Mouse (Mus musculus): ENCODE results near the gene Tacc3. TPM values are rescaled to one million over a fixed set of nuclear protein-coding genes. Genes with fewer than 3 reads are reported as not detected.

Tacc3 gene
- total and polyA plus RNA-seq, 3 experiments: 1.4 to 3.1 (median 1.8) TPM

DNA sequence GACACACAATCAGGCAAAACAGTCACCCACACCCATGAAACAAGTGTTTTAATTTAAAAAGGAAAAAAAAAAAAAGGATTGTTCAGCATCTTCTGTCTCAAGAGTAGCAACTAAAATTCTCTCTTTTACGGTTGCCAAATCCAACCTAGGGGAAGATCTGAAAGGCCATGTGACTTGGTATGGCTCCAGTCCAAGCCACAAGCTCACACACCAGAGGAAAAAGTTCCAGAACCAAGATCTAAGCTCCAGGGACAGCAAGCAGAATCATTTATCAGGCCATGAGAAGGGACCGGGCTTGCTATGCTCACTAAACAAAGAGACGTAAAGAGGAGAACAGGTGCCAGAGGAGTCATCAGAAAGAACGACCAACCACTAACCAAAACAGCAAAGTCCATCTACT lies 30.0 kb upstream of the Tacc3 start:
- H3K4me3 ChIP-seq: peak overlapping the region; percentile 75
- peak in 1 of 2 experiments; percentile 44 for DNase-seq
- peak overlapping the region; percentile 80 for H3K27ac ChIP-seq
- no peak overlapping the region; the same call in 1 of the 2 replicates for H3K9ac ChIP-seq (ENCODE audit: low read depth, low read length)
- no peak for TF ChIP-seq EP300 (IDR thresholded peaks at IDR 0.05; ENCODE audit: insufficient read depth, low read depth, low read length)
- no peak for TF ChIP-seq POLR2A (IDR thresholded peaks at IDR 0.05; ENCODE audit: insufficient read depth, low read depth, low read length)
- TF ChIP-seq CTCF (IDR thresholded peaks at IDR 0.05): no peak
- 9% methylated on average over 4 of the region's 4 CpGs for WGBS
- intact Hi-C loops (cut with DNase I): no loop called here
- no peaks in the 10 kb centered on the region for H3K27me3 ChIP-seq (ENCODE audit: control insufficient read depth, insufficient read depth, low read length)
- H3K79me2 ChIP-seq (replicated peaks; ENCODE audit: control insufficient read depth, insufficient read depth, low read length): peaks cover 8% of the 10 kb centered on the region
- H3K36me3 ChIP-seq (ENCODE audit: control insufficient read depth, insufficient read depth, low read length): peaks cover 5% of the 10 kb centered on the region; the same call in 1 of the 2 replicates
- H3K4me1 ChIP-seq (ENCODE audit: control insufficient read depth, insufficient read depth, low read length): peaks cover 16% of the 10 kb centered on the region

DNA sequence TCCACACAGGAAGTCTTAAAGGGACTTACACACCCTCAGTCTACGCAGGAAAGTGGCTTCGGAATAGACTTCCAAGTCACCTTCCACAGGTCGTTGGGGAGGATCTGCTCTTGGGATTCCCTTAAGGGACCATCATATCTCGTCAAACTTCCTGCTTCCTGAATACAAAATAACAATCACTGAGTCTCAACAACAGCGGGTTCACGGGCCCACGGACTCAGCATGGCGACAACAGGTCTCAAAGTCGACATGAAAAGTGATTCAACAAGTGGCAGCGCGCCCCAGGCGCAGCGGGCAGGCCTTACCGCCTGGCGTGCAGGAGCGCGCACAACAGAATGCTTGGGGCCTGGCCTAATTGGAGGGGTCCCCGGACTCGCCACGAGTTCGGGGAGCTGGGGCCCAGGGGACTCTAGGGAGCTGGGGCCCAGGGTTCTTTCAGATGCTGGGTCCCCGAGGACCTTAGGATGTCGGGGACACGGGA lies 29.1 kb upstream of the Tacc3 start:
- no peaks in the 10 kb centered on the region for H3K27me3 ChIP-seq (ENCODE audit: control insufficient read depth, insufficient read depth, low read length)
- WGBS: under 1% methylated on average over 24 of the region's 24 CpGs
- peak overlapping the region; percentile 91 for H3K9ac ChIP-seq (ENCODE audit: low read depth, low read length)
- peaks cover 3% of the 10 kb centered on the region; the same call in 1 of the 2 replicates for H3K36me3 ChIP-seq (ENCODE audit: control insufficient read depth, insufficient read depth, low read length)
- TF ChIP-seq POLR2A (IDR thresholded peaks at IDR 0.05; ENCODE audit: insufficient read depth, low read depth, low read length) (no peak), EP300 (IDR thresholded peaks at IDR 0.05; ENCODE audit: insufficient read depth, low read depth, low read length) (no peak), CTCF (IDR thresholded peaks at IDR 0.05) (no peak)
- H3K4me3 ChIP-seq: peak overlapping the region; percentile 75
- peaks cover 6% of the 10 kb centered on the region for H3K79me2 ChIP-seq (replicated peaks; ENCODE audit: control insufficient read depth, insufficient read depth, low read length)
- peak overlapping the region; percentile 80 for H3K27ac ChIP-seq
- no peak for DNase-seq
- intact Hi-C loops (cut with DNase I): no loop called here
- peaks cover 14% of the 10 kb centered on the region for H3K4me1 ChIP-seq (ENCODE audit: control insufficient read depth, insufficient read depth, low read length)

GRCm38 (mm10) chr5:33629301-33629987 lies 28.5 kb upstream of the Tacc3 start, which contains the start of the genes Fam53a and Gm9903:
Fam53a (minus strand) TSS chr5:33629635.
Gm9903 (plus strand) TSS chr5:33629925.
- DNase-seq: peak; percentile 100
- Histone ChIP-seq H3K79me2 (replicated peaks; ENCODE audit: control insufficient read depth, insufficient read depth, low read length) (peaks cover 6% of the 10 kb centered on the region), H3K4me3 (peak within 1 kb of the TSS; percentile 75), H3K9ac (ENCODE audit: low read depth, low read length) (peak within 1 kb of the TSS; percentile 91), H3K4me1 (ENCODE audit: control insufficient read depth, insufficient read depth, low read length) (peaks cover 14% of the 10 kb centered on the region), H3K36me3 (ENCODE audit: control insufficient read depth, insufficient read depth, low read length) (no peaks in the 10 kb centered on the region), H3K27ac (peak within 1 kb of the TSS; percentile 91), H3K27me3 (ENCODE audit: control insufficient read depth, insufficient read depth, low read length) (no peaks in the 10 kb centered on the region)
- intact Hi-C loops (cut with DNase I): no loop called here
- TF ChIP-seq POLR2A (IDR thresholded peaks at IDR 0.05; ENCODE audit: insufficient read depth, low read depth, low read length) (peak; percentile 94), EP300 (IDR thresholded peaks at IDR 0.05; ENCODE audit: insufficient read depth, low read depth, low read length) (peak; percentile 19; the same call in 1 of the 2 replicates), CTCF (IDR thresholded peaks at IDR 0.05) (peak; percentile 51)
- 1% methylated on average over 99 of the region's 99 CpGs for WGBS

- no peaks in the 10 kb centered on the region for H3K27me3 ChIP-seq (ENCODE audit: control insufficient read depth, insufficient read depth, low read length)
- H3K27ac ChIP-seq: peak overlapping the region; percentile 91
- peaks cover 5% of the 10 kb centered on the region for H3K79me2 ChIP-seq (replicated peaks; ENCODE audit: control insufficient read depth, insufficient read depth, low read length)
- peak overlapping the region; percentile 30 for H3K9ac ChIP-seq (ENCODE audit: low read depth, low read length)
- intact Hi-C loops (cut with DNase I): loop anchor here (2.0 to 5.0 kb wide), 2 partner anchors 21 to 307 kb away; partner anchors contain the start of gene Nelfa
- H3K36me3 ChIP-seq (ENCODE audit: control insufficient read depth, insufficient read depth, low read length): no peaks in the 10 kb centered on the region
- peaks cover 14% of the 10 kb centered on the region for H3K4me1 ChIP-seq (ENCODE audit: control insufficient read depth, insufficient read depth, low read length)
- 0 out of 2 replicates have a peak, but pooled peaks have one; percentile 0 for TF ChIP-seq EP300 (IDR thresholded peaks at IDR 0.05; ENCODE audit: insufficient read depth, low read depth, low read length)
- no peak for TF ChIP-seq CTCF (IDR thresholded peaks at IDR 0.05)
- TF ChIP-seq POLR2A (IDR thresholded peaks at IDR 0.05; ENCODE audit: insufficient read depth, low read depth, low read length): no peak
- H3K4me3 ChIP-seq: peak overlapping the region; percentile 60
- peak in 1 of 2 experiments; percentile 69 for DNase-seq
- 2% methylated on average over 9 of the region's 9 CpGs for WGBS
These were observed 27.9 kb upstream of the Tacc3 start for GRCm38 (mm10) chr5:33630061-33630460.

DNA sequence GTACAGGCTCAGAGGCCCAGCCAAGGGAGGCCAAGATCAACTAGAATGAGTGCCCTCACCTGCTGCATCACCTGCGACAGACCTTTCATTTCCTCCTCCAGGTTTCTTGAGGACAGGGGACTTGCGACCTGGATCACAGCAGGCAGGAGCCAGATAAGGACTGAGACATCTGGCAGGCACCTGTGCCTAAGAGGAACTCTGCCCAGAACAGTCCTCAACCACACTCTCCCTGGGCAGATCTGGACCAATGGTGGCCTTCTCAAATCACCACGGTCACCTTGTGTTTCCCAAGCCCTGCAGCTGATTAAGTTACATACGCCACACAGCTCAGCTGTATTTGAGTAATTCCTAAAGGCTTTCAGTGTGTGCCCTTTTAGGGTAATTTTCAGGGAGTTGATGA lies 27.3 kb upstream of the Tacc3 start:
- Histone ChIP-seq H3K27me3 (ENCODE audit: control insufficient read depth, insufficient read depth, low read length) (no peaks in the 10 kb centered on the region), H3K36me3 (ENCODE audit: control insufficient read depth, insufficient read depth, low read length) (no peaks in the 10 kb centered on the region), H3K79me2 (replicated peaks; ENCODE audit: control insufficient read depth, insufficient read depth, low read length) (no peaks in the 10 kb centered on the region), H3K4me3 (peak overlapping the region; percentile 60; the same call in 1 of the 2 replicates), H3K9ac (ENCODE audit: low read depth, low read length) (no peak overlapping the region), H3K4me1 (ENCODE audit: control insufficient read depth, insufficient read depth, low read length) (peaks cover 12% of the 10 kb centered on the region), H3K27ac (peak overlapping the region; percentile 91)
- intact Hi-C loops (cut with DNase I): loop anchor here (2.0 to 5.0 kb wide), 2 partner anchors 20 to 307 kb away; partner anchors contain the start of gene Nelfa
- peak in 1 of 2 experiments; percentile 52 for DNase-seq
- TF ChIP-seq EP300 (IDR thresholded peaks at IDR 0.05; ENCODE audit: insufficient read depth, low read depth, low read length) (0 out of 2 replicates have a peak, but pooled peaks have one; percentile 30), POLR2A (IDR thresholded peaks at IDR 0.05; ENCODE audit: insufficient read depth, low read depth, low read length) (no peak)
- 53% methylated on average over 4 of the region's 4 CpGs for WGBS

All from heart, adult 2 months (tissue).